In the genomic region with DNA sequence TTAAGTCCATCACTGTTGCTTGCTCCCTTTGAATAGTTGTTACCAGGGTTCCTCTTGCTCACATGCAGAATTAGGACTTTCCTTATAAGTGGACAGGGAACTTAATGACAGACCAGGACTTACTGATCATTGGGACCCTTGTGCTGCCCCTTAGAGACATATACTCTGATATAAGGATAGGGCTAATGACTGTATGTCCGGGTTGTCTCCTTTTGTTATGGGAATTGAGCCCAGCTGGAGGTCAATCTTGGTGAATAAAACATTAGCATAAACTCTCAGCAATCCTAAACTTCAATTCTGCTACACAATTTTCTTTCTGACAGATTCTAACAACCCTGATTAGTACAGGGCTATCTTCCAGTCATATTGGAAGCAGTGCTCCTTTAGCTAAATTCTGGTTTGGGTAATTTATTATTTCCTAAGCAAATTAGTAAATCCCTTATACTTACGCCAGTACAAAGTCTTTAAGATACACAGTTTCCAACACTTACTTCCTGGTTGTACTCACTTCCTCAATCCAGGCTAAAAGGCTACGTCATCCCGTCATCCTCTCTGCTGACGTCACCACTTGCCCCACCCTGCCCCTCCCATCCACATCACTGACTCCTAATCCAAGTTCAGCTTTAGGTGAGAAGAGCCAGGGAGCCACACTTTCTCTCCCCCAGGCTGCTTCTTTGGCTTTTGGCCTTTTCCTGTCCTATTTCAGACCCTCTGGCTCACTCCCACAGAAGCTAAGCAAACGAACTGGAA, we compare ENCODE assay signal across 10 mouse cellular contexts. TPM values are rescaled to one million over a fixed set of nuclear protein-coding genes. Genes with fewer than 3 reads are reported as not detected.
DNase-seq lines count a peak whose midpoint lies in the region; ATAC-seq and TF ChIP-seq lines count a peak whose summit lies in the region.
"Had no signal": no experiment of that assay in that cellular context is flagged by ENCODE, and none has a peak within 500 bp of the region (broad histone marks: within the 10 kb centered on the region; RNA-seq: fewer than 3 reads in every experiment).

No protein-coding gene starts in this region.

- H3K9ac ChIP-seq in lung, postnatal 0 days (replicated peaks; ENCODE audit: low read depth) = no peak overlapping the region
- H3K9ac ChIP-seq in midbrain, embryonic 13.5 days (replicated peaks) = no peak overlapping the region
- H3K9ac ChIP-seq in forebrain, embryonic 13.5 days = no peak overlapping the region
- H3K9ac ChIP-seq: limb, embryonic 12.5 days had no signal

- no peaks in the 10 kb centered on the region for H3K36me3 ChIP-seq in lung, postnatal 0 days (ENCODE audit: insufficient read depth, low read length)
- H3K36me3 ChIP-seq in midbrain, embryonic 13.5 days = no peaks in the 10 kb centered on the region
- no peaks in the 10 kb centered on the region for H3K36me3 ChIP-seq in forebrain, embryonic 13.5 days (ENCODE audit: poor library complexity, severe bottlenecking)
- H3K36me3 ChIP-seq: limb, embryonic 12.5 days had no signal

- no peaks in the 10 kb centered on the region for H3K27me3 ChIP-seq in lung, postnatal 0 days (replicated peaks; ENCODE audit: insufficient read depth, low read length)
- H3K27me3 ChIP-seq in midbrain, embryonic 13.5 days = no peaks in the 10 kb centered on the region
- no peaks in the 10 kb centered on the region for H3K27me3 ChIP-seq in forebrain, embryonic 13.5 days
- H3K27me3 ChIP-seq: limb, embryonic 12.5 days had no signal

- TF ChIP-seq EP300 in lung, postnatal 0 days (IDR thresholded peaks at IDR 0.05) = peak; percentile 86

- no peak overlapping the region for H3K4me2 ChIP-seq in lung, postnatal 0 days (replicated peaks; ENCODE audit: low read depth, low read length)
- no peak overlapping the region for H3K4me2 ChIP-seq in midbrain, embryonic 13.5 days (replicated peaks)
- H3K4me2 ChIP-seq in forebrain, embryonic 13.5 days = no peak overlapping the region
- H3K4me2 ChIP-seq: limb, embryonic 12.5 days had no signal

- 0 out of 2 replicates have a peak, but pooled peaks cover 5% of the 10 kb centered on the region for H3K4me1 ChIP-seq in lung, postnatal 0 days (ENCODE audit: insufficient read depth, low read depth, low read length)
- H3K4me1 ChIP-seq in midbrain, embryonic 13.5 days (replicated peaks) = 0 out of 2 replicates have a peak, but pooled peaks cover 4% of the 10 kb centered on the region
- H3K4me1 ChIP-seq in forebrain, embryonic 13.5 days = no peaks in the 10 kb centered on the region
- H3K4me1 ChIP-seq: limb, embryonic 12.5 days had no signal

- DNase-seq in gastrocnemius, adult 2 months = no peak
- DNase-seq in gastrocnemius, postnatal 4 days (ENCODE audit: low spot score in 2 of 2) = no peak
- peak; percentile 61 to 74 for DNase-seq in B cell, adult 2 months
- DNase-seq in lung, postnatal 0 days (ENCODE audit: low spot score) = peak; percentile 94
- no peak for DNase-seq in urinary bladder, postnatal 4 days (ENCODE audit: low spot score in 2 of 2)
- DNase-seq: right cerebral cortex, adult 18-20 months had no signal

- no peak overlapping the region for H3K4me3 ChIP-seq in gastrocnemius, adult 2 months
- no peak overlapping the region for H3K4me3 ChIP-seq in lung, postnatal 0 days (ENCODE audit: low read depth, low read length)
- no peak overlapping the region for H3K4me3 ChIP-seq in midbrain, embryonic 13.5 days (replicated peaks)
- no peak overlapping the region for H3K4me3 ChIP-seq in forebrain, embryonic 13.5 days
- H3K4me3 ChIP-seq: limb, embryonic 12.5 days had no signal

- ATAC-seq in erythroid progenitor cell, adult 5-6 weeks (replicated peaks; ENCODE audit: low FRiP score, poor library complexity, severe bottlenecking) = peak; percentile 78
- peak; percentile 62 for ATAC-seq in lung, postnatal 0 days
- no peak for ATAC-seq in midbrain, embryonic 13.5 days
- no peak for ATAC-seq in forebrain, embryonic 13.5 days

- intact Hi-C loops in gastrocnemius, adult 2 months (cut with DNase I) = no loop called here

- 15% methylated on average over 6 of the region's 6 CpGs for WGBS in lung, postnatal 0 days
- 31% methylated on average over 6 of the region's 6 CpGs for WGBS in midbrain, embryonic 13.5 days
- 30% methylated on average over 6 of the region's 6 CpGs for WGBS in forebrain, embryonic 13.5 days

- TF ChIP-seq CTCF in gastrocnemius, adult 2 months (IDR thresholded peaks at IDR 0.05) = no peak
- no peak for TF ChIP-seq CTCF in lung, postnatal 0 days (IDR thresholded peaks at IDR 0.05)

- peak overlapping the region; percentile 20 for H3K27ac ChIP-seq in gastrocnemius, adult 2 months
- H3K27ac ChIP-seq in lung, postnatal 0 days (ENCODE audit: low read length) = no peak overlapping the region
- H3K27ac ChIP-seq in midbrain, embryonic 13.5 days = no peak overlapping the region
- H3K27ac ChIP-seq in forebrain, embryonic 13.5 days = no peak overlapping the region
- H3K27ac ChIP-seq: limb, embryonic 12.5 days had no signal

- no peaks in the 10 kb centered on the region for H3K9me3 ChIP-seq in lung, postnatal 0 days (ENCODE audit: low read length)
- H3K9me3 ChIP-seq in midbrain, embryonic 13.5 days = no peaks in the 10 kb centered on the region
- H3K9me3 ChIP-seq in forebrain, embryonic 13.5 days (replicated peaks) = no peaks in the 10 kb centered on the region
- H3K9me3 ChIP-seq: limb, embryonic 12.5 days had no signal

RNA-seq across cellular contexts. Expression of a gene that starts 23.4 kb away (rescaled TPM):
- 10 to 100 TPM; 40.3 to 60.3 TPM for total RNA-seq in gastrocnemius, adult 2 months (2021)
- 100 to 1,000 TPM; 150 to 167 TPM for total RNA-seq in gastrocnemius, postnatal 4 days (2021)
- total RNA-seq in erythroid progenitor cell, adult 5-6 weeks (2015; ENCODE audit: low replicate concordance) = 6.7 and 12.6 TPM in 2 replicates
- total RNA-seq in erythroid progenitor cell, adult 5-6 weeks (2017; ENCODE audit: low replicate concordance) = 3.7 and 3.9 TPM in 2 replicates
- polyA plus RNA-seq in lung, postnatal 0 days (2015; fragmentation: Nextera tagmentation; extraction: Ambion mirVana) = 47.9 and 50.6 TPM in 2 replicates
- polyA plus RNA-seq in midbrain, embryonic 13.5 days (2015; fragmentation: Nextera tagmentation; extraction: Ambion mirVana) = 91.5 and 102 TPM in 2 replicates
- polyA plus RNA-seq in forebrain, embryonic 13.5 days (2015; fragmentation: Nextera tagmentation; extraction: Ambion mirVana) = 95.9 and 109 TPM in 2 replicates

RNA-seq across cellular contexts. Expression of a gene that starts 24.0 kb away (rescaled TPM):
- 10 to 100 TPM; 73.0 to 89.6 TPM for total RNA-seq in gastrocnemius, adult 2 months (2021)
- total RNA-seq in gastrocnemius, postnatal 4 days (2021) = 10 to 100 TPM; 33.6 to 42.9 TPM
- total RNA-seq in erythroid progenitor cell, adult 5-6 weeks (2015; ENCODE audit: low replicate concordance) = 156 and 175 TPM in 2 replicates
- total RNA-seq in erythroid progenitor cell, adult 5-6 weeks (2017; ENCODE audit: low replicate concordance) = 20.0 and 35.4 TPM in 2 replicates
- 68.4 and 79.3 TPM in 2 replicates for polyA plus RNA-seq in lung, postnatal 0 days (2015; fragmentation: Nextera tagmentation; extraction: Ambion mirVana)
- polyA plus RNA-seq in midbrain, embryonic 13.5 days (2015; fragmentation: Nextera tagmentation; extraction: Ambion mirVana) = 41.3 and 43.8 TPM in 2 replicates
- polyA plus RNA-seq in forebrain, embryonic 13.5 days (2015; fragmentation: Nextera tagmentation; extraction: Ambion mirVana) = 39.4 and 40.2 TPM in 2 replicates

Comparison
In these comparisons a context has a peak if more than half of its experiments do, and no peak if none do; other contexts are left out.
1. DNase-seq: peak in B cell, adult 2 months (2 of 2) and lung, postnatal 0 days (single experiment); none in gastrocnemius, adult 2 months (single experiment), gastrocnemius, postnatal 4 days (0 of 2) and urinary bladder, postnatal 4 days (0 of 2).
2. ATAC-seq: peak in erythroid progenitor cell, adult 5-6 weeks (single experiment) and lung, postnatal 0 days (single experiment); none in midbrain, embryonic 13.5 days (single experiment) and forebrain, embryonic 13.5 days (single experiment).